Mouse (Mus musculus): ENCODE measurements around the gene Mycbp2. TPM values are rescaled to one million over a fixed set of nuclear protein-coding genes. Genes with fewer than 3 reads are reported as not detected.

Gene Mycbp2
- polyA plus RNA-seq, 1 experiment from 2014 or later: 58.1 TPM

- H3K9me3 ChIP-seq (replicated peaks; ENCODE audit: control insufficient read depth, low read length, poor library complexity, severe bottlenecking): no peaks in the 10 kb centered on the region
- H3K4me1 ChIP-seq (ENCODE audit: control insufficient read depth, insufficient read depth, low read length): peaks cover 16% of the 10 kb centered on the region
- H3K4me2 ChIP-seq (ENCODE audit: low read length): no peak overlapping the region
- H3K36me3 ChIP-seq (ENCODE audit: control insufficient read depth, insufficient read depth, low read length): no peaks in the 10 kb centered on the region
- H3K9ac ChIP-seq (ENCODE audit: low read depth, low read length): no peak overlapping the region
- no peak overlapping the region for H3K4me3 ChIP-seq (ENCODE audit: low read depth, low read length)
- H3K27me3 ChIP-seq (ENCODE audit: control insufficient read depth, insufficient read depth, low read depth, low read length): no peaks in the 10 kb centered on the region
- no peak overlapping the region for H3K27ac ChIP-seq (ENCODE audit: low read length)
- WGBS: 76% methylated on average over 3 of the region's 3 CpGs
- ATAC-seq: no peak
Observed at GRCm38 (mm10) chr14:103101171-103101570, 245.4 kb downstream of the Mycbp2 start.

GRCm38 (mm10) chr14:103100296-103100695 is 246.3 kb downstream of the Mycbp2 start:
- Histone ChIP-seq H3K9me3 (replicated peaks; ENCODE audit: control insufficient read depth, low read length, poor library complexity, severe bottlenecking) (no peaks in the 10 kb centered on the region), H3K27me3 (ENCODE audit: control insufficient read depth, insufficient read depth, low read depth, low read length) (no peaks in the 10 kb centered on the region), H3K27ac (ENCODE audit: low read length) (no peak overlapping the region), H3K4me1 (ENCODE audit: control insufficient read depth, insufficient read depth, low read length) (peaks cover 17% of the 10 kb centered on the region), H3K36me3 (ENCODE audit: control insufficient read depth, insufficient read depth, low read length) (peaks cover under 1% of the 10 kb centered on the region; the same call in 1 of the 2 replicates), H3K4me3 (ENCODE audit: low read depth, low read length) (no peak overlapping the region), H3K9ac (ENCODE audit: low read depth, low read length) (no peak overlapping the region), H3K4me2 (ENCODE audit: low read length) (no peak overlapping the region)
- ATAC-seq: no peak
- WGBS: 85% methylated on average over 13 of the region's 13 CpGs

- no peaks in the 10 kb centered on the region for H3K9me3 ChIP-seq (replicated peaks; ENCODE audit: control insufficient read depth, low read length, poor library complexity, severe bottlenecking)
- peak within 1 kb of the TSS; percentile 99 for H3K9ac ChIP-seq (ENCODE audit: low read depth, low read length)
- peak within 1 kb of the TSS; percentile 93 for H3K4me3 ChIP-seq (ENCODE audit: low read depth, low read length)
- ATAC-seq: peak; percentile 85
- peak within 1 kb of the TSS; percentile 98 for H3K27ac ChIP-seq (ENCODE audit: low read length)
- WGBS: under 1% methylated on average over 78 of the region's 88 CpGs
- peaks cover 24% of the 10 kb centered on the region for H3K4me1 ChIP-seq (ENCODE audit: control insufficient read depth, insufficient read depth, low read length)
- peak within 1 kb of the TSS; percentile 69 for H3K4me2 ChIP-seq (ENCODE audit: low read length)
- H3K36me3 ChIP-seq (ENCODE audit: control insufficient read depth, insufficient read depth, low read length): peaks cover 2% of the 10 kb centered on the region; the same call in 1 of the 2 replicates
- H3K27me3 ChIP-seq (ENCODE audit: control insufficient read depth, insufficient read depth, low read depth, low read length): no peaks in the 10 kb centered on the region
Observed at GRCm38 (mm10) chr14:103099238-103099933, 247.2 kb downstream of the Mycbp2 start, which contains the start of gene Fbxl3. Gene Fbxl3 (minus strand): TSS chr14:103099566.

- under 1% methylated on average over 67 of the region's 86 CpGs for WGBS
Observed at GRCm38 (mm10) chr14:103098587-103099235, 247.9 kb downstream of the Mycbp2 start.

GRCm38 (mm10) chr14:103098213-103098586 is 248.4 kb downstream of the Mycbp2 start:
- Histone ChIP-seq H3K27ac (ENCODE audit: low read length) (peak overlapping the region; percentile 98; the same call in 1 of the 2 replicates), H3K9me3 (replicated peaks; ENCODE audit: control insufficient read depth, low read length, poor library complexity, severe bottlenecking) (no peaks in the 10 kb centered on the region), H3K4me3 (ENCODE audit: low read depth, low read length) (peak overlapping the region; percentile 93), H3K4me1 (ENCODE audit: control insufficient read depth, insufficient read depth, low read length) (peaks cover 26% of the 10 kb centered on the region), H3K36me3 (ENCODE audit: control insufficient read depth, insufficient read depth, low read length) (peaks cover 2% of the 10 kb centered on the region; the same call in 1 of the 2 replicates), H3K27me3 (ENCODE audit: control insufficient read depth, insufficient read depth, low read depth, low read length) (no peaks in the 10 kb centered on the region), H3K4me2 (ENCODE audit: low read length) (peak overlapping the region; percentile 67), H3K9ac (ENCODE audit: low read depth, low read length) (peak overlapping the region; percentile 99)
- under 1% methylated on average over 2 of the region's 2 CpGs for WGBS
- ATAC-seq: no peak

More at GRCm38 (mm10) chr14:103098587-103099235, 247.9 kb downstream of the Mycbp2 start:
- Histone ChIP-seq H3K9ac (ENCODE audit: low read depth, low read length) (peak overlapping the region; percentile 99), H3K27ac (ENCODE audit: low read length) (peak overlapping the region; percentile 98), H3K4me2 (ENCODE audit: low read length) (peak overlapping the region; percentile 67), H3K4me3 (ENCODE audit: low read depth, low read length) (peak overlapping the region; percentile 93), H3K36me3 (ENCODE audit: control insufficient read depth, insufficient read depth, low read length) (peaks cover 2% of the 10 kb centered on the region; the same call in 1 of the 2 replicates), H3K9me3 (replicated peaks; ENCODE audit: control insufficient read depth, low read length, poor library complexity, severe bottlenecking) (no peaks in the 10 kb centered on the region), H3K27me3 (ENCODE audit: control insufficient read depth, insufficient read depth, low read depth, low read length) (no peaks in the 10 kb centered on the region), H3K4me1 (ENCODE audit: control insufficient read depth, insufficient read depth, low read length) (peaks cover 26% of the 10 kb centered on the region)
- ATAC-seq: peak; percentile 81

GRCm38 (mm10) chr14:103096621-103097020 is 250.0 kb downstream of the Mycbp2 start:
- Histone ChIP-seq H3K9ac (ENCODE audit: low read depth, low read length) (no peak overlapping the region), H3K9me3 (replicated peaks; ENCODE audit: control insufficient read depth, low read length, poor library complexity, severe bottlenecking) (no peaks in the 10 kb centered on the region), H3K36me3 (ENCODE audit: control insufficient read depth, insufficient read depth, low read length) (peaks cover 2% of the 10 kb centered on the region; the same call in 1 of the 2 replicates), H3K4me2 (ENCODE audit: low read length) (peak overlapping the region; percentile 21; the same call in 1 of the 2 replicates), H3K4me1 (ENCODE audit: control insufficient read depth, insufficient read depth, low read length) (peaks cover 26% of the 10 kb centered on the region), H3K27ac (ENCODE audit: low read length) (no peak overlapping the region), H3K4me3 (ENCODE audit: low read depth, low read length) (no peak overlapping the region), H3K27me3 (ENCODE audit: control insufficient read depth, insufficient read depth, low read depth, low read length) (no peaks in the 10 kb centered on the region)
- WGBS: 74% methylated on average over 6 of the region's 6 CpGs
- ATAC-seq: no peak

GRCm38 (mm10) chr14:103095826-103096225 is 250.8 kb downstream of the Mycbp2 start:
- Histone ChIP-seq H3K4me1 (ENCODE audit: control insufficient read depth, insufficient read depth, low read length) (peaks cover 26% of the 10 kb centered on the region), H3K4me3 (ENCODE audit: low read depth, low read length) (no peak overlapping the region), H3K4me2 (ENCODE audit: low read length) (no peak overlapping the region), H3K36me3 (ENCODE audit: control insufficient read depth, insufficient read depth, low read length) (peaks cover 2% of the 10 kb centered on the region; the same call in 1 of the 2 replicates), H3K9me3 (replicated peaks; ENCODE audit: control insufficient read depth, low read length, poor library complexity, severe bottlenecking) (no peaks in the 10 kb centered on the region), H3K27ac (ENCODE audit: low read length) (no peak overlapping the region), H3K9ac (ENCODE audit: low read depth, low read length) (no peak overlapping the region), H3K27me3 (ENCODE audit: control insufficient read depth, insufficient read depth, low read depth, low read length) (no peaks in the 10 kb centered on the region)
- WGBS: 89% methylated on average over 8 of the region's 8 CpGs
- no peak for ATAC-seq

GRCm38 (mm10) chr14:103095036-103095435 is 251.6 kb downstream of the Mycbp2 start:
- Histone ChIP-seq H3K27me3 (ENCODE audit: control insufficient read depth, insufficient read depth, low read depth, low read length) (no peaks in the 10 kb centered on the region), H3K27ac (ENCODE audit: low read length) (no peak overlapping the region), H3K9ac (ENCODE audit: low read depth, low read length) (no peak overlapping the region), H3K36me3 (ENCODE audit: control insufficient read depth, insufficient read depth, low read length) (peaks cover 2% of the 10 kb centered on the region; the same call in 1 of the 2 replicates), H3K4me2 (ENCODE audit: low read length) (no peak overlapping the region), H3K4me1 (ENCODE audit: control insufficient read depth, insufficient read depth, low read length) (peaks cover 26% of the 10 kb centered on the region), H3K9me3 (replicated peaks; ENCODE audit: control insufficient read depth, low read length, poor library complexity, severe bottlenecking) (no peaks in the 10 kb centered on the region), H3K4me3 (ENCODE audit: low read depth, low read length) (no peak overlapping the region)
- ATAC-seq: no peak
- 77% methylated on average over 8 of the region's 8 CpGs for WGBS

GRCm38 (mm10) chr14:103093670-103094069 is 252.9 kb downstream of the Mycbp2 start:
- no peak overlapping the region for H3K27ac ChIP-seq (ENCODE audit: low read length)
- peaks cover 26% of the 10 kb centered on the region for H3K4me1 ChIP-seq (ENCODE audit: control insufficient read depth, insufficient read depth, low read length)
- H3K4me2 ChIP-seq (ENCODE audit: low read length): no peak overlapping the region
- no peaks in the 10 kb centered on the region for H3K9me3 ChIP-seq (replicated peaks; ENCODE audit: control insufficient read depth, low read length, poor library complexity, severe bottlenecking)
- no peaks in the 10 kb centered on the region for H3K27me3 ChIP-seq (ENCODE audit: control insufficient read depth, insufficient read depth, low read depth, low read length)
- H3K9ac ChIP-seq (ENCODE audit: low read depth, low read length): no peak overlapping the region
- 85% methylated on average over 4 of the region's 4 CpGs for WGBS
- H3K36me3 ChIP-seq (ENCODE audit: control insufficient read depth, insufficient read depth, low read length): peaks cover 9% of the 10 kb centered on the region
- no peak for ATAC-seq
- no peak overlapping the region for H3K4me3 ChIP-seq (ENCODE audit: low read depth, low read length)

Data from midbrain, embryonic 16.5 days (tissue).